Mouse (Mus musculus) small intestine, adult 2 months (tissue): ENCODE results near the gene Sept8.

ENCODE experiments used
- CTCF ChIP-seq: fragments of 200-500 bp; IDR thresholded peaks from 2 replicates; pipeline ENCODE4 v1.5.1; 2012; ENCODE audit warnings: low read depth, mild to moderate bottlenecking, control low read depth, inconsistent platforms, low read length, moderate library complexity, mixed read lengths; ENCODE audit not compliant: insufficient replicate concordance, insufficient read length; ENCODE audit errors: extremely low read depth
- POLR2A ChIP-seq: fragments of 200-500 bp; IDR thresholded peaks from 2 replicates; pipeline ENCODE4 v1.6.1; 2012; ENCODE audit warnings: low read depth, mild to moderate bottlenecking, control low read depth, inconsistent platforms, low read length, moderate library complexity

GRCm38 (mm10) chr11:53539002-53539491 is 20.0 kb downstream of the Sept8 start:
- no peak for TF ChIP-seq CTCF
- TF ChIP-seq POLR2A, result no peak
